Mouse (Mus musculus) small intestine, adult 2 months (tissue): ENCODE measurements around the gene Spata2.

Experiments used
- CTCF ChIP-seq: fragments of 200-500 bp; IDR thresholded peaks from 2 replicates; pipeline ENCODE4 v1.5.1; 2012; ENCODE audit warnings: low read depth, mild to moderate bottlenecking, control low read depth, inconsistent platforms, low read length, moderate library complexity, mixed read lengths; ENCODE audit not compliant: insufficient replicate concordance, insufficient read length; ENCODE audit errors: extremely low read depth
- POLR2A ChIP-seq: fragments of 200-500 bp; IDR thresholded peaks from 2 replicates; pipeline ENCODE4 v1.6.1; 2012; ENCODE audit warnings: low read depth, mild to moderate bottlenecking, control low read depth, inconsistent platforms, low read length, moderate library complexity

DNA sequence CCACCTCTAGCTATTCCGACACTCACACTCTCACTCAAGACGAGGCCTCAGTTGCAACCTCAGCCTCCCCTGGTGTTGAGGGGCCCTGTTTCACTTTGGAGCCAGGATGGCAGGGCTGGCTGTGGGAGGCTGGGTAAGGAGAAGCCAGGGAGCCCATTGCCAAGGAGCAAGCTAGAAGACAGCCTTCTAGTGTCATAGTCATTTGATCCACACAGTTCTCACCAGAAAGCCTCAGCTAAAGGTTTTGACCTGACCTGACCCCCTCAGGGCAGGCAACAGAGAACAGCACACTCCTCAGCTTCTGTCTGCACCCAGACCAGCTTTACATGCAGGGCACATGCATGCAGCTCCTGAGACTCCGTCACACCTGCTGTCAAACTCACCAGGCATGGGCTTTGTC is 26.7 kb downstream of the Spata2 start:
- no peak for TF ChIP-seq CTCF
- no peak for TF ChIP-seq POLR2A
